Mouse (Mus musculus): ENCODE measurements around the gene Gm20388.

The Gm20388 gene

DNA sequence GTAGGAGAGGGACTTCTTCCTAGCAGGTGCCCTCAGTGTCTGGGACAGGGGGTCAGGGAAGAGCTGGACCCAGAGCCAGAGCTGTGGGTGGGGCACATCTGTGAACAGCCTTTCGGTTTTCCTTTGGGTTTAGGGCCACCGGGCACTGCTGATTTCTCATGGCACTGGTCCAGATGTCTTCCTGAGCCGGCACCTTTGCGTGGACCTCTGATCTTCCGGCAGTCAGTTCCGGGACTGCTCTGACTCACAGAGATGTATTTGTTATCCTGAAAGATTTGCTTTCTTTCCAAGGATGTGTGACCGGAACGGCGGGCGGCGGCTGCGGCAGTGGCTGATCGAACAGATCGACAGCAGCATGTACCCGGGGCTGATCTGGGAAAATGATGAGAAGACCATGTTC is 828.9 kb downstream of the Gm20388 start:
- DNase-seq (ENCODE audit: low read depth, low spot score): no peak

DNA sequence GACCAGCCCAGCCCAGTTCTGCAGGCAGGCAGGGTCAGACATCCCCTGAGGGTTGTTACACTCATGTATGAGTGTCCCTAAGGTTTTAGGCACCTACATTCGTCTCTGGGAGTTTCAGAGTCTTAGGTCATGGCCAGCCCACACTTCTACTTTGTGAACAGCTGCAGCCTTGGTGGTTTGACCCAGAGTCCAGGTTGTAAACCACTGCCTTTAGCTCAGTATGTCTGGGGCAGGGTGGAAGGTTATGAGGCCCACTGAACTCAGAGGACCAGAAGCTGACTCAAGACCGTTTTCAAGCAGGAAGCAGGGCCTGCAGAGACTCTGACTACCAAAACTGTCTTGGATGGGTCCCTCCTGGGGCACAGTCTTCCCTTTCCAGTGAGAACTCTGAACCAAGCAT is 829.9 kb downstream of the Gm20388 start:
- no peak for DNase-seq (ENCODE audit: low read depth, low spot score)

DNA sequence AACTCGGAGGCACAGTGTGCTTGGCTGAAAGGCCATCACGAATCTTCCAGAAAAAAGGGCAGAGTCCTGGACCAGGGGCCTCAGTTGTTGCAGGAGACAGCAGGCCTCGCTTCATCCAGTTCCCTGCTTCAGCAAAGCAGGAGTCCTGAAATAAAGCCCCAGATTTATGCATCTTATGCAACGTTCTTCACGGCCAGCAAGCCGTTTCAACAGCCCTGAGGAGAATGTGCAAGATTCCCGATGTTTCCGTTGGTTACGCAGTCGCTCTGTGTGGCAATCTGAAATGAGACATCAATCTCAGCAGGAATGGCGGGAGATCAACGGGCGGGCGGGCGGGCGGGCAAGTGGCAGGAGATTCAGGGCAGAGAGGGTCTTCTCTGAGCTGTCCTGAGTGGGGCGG is 830.4 kb downstream of the Gm20388 start:
- no peak for DNase-seq (ENCODE audit: low read depth, low spot score)

DNA sequence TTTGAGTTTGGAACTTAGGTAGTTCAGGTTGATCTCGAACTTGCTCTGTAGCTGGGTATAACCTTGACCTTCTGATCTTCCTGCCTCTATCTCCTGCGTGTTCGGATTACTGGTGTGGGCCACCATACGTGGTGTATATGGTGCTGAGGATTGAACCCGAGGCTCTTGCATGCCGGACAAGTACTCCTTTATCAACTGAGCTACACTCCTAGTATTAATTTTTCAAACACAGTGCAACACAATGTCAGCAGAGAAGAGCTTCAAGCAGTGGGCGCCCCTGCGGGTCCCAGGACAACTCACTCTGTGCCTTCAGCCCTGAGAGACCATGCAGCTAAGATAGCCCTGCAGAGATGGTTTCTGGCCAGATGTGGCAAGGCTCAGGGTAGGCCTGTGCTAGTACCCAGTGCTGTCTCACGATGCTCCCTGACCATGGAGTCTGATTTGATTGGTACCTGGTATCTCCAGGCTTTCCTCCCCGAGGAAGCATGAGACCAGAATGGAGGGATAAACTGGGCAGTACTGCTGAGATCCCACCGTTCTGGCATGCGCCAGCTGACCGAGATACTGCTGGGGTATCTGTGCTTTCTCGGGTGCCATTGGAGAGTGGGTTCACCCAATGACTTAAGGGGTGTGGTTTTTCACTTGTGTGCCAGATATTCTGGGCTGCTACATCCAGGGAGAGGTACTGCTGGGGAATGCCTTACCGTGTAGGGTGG is 831.3 kb downstream of the Gm20388 start:
- no peak for DNase-seq (ENCODE audit: low read depth, low spot score)

DNA sequence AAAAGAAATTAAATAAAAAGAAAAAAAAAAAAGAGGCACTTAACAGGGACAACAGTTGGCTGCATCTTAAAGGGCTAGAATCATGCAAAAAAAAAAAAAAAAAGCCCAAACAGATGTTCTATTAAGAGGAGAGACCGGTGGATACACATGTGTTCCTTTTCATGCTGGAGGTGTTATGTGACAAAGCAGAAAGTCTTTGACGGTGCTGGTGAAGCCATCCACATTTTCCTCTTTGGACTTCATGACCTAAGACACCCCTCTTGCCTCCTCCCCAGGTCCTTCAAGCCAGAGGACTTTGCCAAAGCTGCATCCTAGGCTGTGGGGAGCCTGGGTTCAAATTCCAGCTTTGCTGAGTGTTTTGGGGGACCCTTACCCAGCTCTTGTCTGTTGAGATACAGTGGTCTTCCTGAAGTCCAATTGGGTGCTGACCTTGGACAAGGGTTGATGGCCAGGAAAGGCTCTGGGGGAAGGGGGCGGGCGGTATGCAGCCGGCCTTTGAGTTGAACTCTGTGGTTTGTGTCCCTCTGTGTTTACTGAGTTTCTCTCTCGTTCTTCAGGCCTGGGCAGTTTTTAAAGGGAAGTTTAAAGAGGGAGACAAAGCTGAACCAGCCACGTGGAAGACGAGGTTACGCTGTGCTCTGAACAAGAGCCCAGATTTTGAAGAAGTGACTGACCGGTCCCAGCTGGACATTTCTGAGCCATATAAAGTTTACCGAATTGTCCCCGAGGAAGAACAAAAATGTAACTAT is 832.7 kb downstream of the Gm20388 start:
- no peak for DNase-seq (ENCODE audit: low read depth, low spot score)

DNA sequence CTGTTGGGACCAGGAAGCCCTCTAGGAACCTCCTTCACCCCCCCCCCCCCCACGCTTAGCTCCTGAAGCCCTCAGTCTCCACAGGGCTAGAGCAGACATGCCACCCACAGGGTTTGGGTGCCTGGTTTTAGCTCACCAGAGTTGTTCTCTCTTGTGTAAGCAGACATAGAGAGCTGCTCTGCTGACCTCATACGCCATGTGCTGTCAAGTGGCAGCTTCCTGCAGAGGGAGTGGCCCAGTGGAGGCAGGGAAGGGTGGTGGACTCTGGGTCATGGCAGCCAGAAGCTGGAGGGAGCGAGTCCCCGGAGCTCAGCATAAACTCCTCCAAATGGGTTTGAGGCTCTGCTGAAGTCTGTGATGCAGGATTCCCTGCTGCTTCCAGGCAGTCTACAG is 833.3 kb downstream of the Gm20388 start:
- no peak for DNase-seq (ENCODE audit: low read depth, low spot score)

DNA sequence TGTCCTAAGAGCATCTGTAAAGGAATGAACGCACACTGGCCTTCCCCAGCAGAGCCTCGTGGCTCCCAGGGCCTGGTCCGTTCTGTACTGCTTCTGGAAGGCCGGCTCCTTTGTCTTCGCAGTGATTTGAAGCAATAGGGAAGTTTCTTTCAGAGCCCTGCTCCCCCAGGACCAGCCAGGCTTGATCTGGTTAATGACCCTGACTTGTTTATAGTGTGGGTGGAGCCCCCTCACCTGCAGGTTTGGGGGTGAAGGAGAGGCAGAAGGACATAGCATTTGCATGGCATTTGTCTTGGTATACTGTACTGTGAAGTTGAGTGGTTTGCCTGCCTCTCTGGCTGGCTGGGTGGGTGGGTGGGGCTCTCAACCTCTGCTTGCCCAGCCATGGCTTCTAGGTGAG is 833.8 kb downstream of the Gm20388 start:
- no peak for DNase-seq (ENCODE audit: low read depth, low spot score)

DNA sequence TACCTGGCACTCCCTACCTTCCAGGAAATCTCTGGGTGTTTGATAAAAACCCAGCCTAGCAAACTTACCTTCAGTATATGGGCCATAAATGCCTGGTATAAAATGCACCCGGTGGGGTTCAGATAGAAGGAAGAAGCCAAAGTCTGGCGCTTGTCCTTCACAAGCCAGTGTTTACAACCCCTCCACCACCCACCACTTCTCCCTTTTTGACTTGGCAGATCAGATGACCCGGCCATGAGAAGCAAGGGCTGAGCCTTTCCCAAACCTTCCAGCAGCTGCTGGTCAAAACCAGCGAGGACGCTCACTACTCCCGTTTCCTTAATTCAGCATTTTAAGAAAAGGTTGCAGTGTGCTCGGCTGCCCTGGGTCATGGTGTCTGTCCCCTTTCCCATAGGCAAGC is 834.6 kb downstream of the Gm20388 start:
- DNase-seq (ENCODE audit: low read depth, low spot score): no peak

DNA sequence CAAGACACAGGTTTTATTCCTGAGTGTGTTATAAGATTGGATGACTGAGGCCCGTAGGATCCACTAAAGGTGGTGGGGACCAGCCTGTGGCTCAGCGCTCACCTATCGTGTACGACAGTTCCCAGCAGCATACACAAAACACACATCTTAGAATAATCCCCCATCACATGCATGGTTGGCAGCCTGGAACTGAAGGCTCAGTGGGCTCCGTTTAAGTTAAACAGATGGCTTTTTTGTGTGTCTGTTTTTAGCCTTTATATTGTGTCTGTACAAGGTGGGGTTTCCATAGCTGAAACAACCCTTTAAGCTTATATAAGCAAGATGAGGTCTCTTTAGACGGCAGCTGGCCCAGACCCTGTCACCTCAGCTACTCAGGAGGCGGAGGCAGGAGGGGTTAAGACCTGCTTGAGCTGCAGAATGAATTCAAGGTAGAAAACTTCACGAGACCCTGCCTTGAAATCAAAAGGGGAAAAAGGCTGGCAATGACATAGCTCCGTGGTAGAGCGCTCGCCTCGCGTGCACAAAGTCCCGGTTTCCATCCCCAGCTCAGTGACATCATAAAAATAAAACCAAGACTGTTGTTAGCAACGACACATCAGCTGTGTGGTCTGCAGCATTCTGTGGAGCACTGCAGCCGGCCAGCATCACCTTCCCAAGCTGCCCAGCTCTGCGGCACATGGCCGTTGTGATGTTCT is 835.5 kb downstream of the Gm20388 start:
- no peak for DNase-seq (ENCODE audit: low read depth, low spot score)

DNA sequence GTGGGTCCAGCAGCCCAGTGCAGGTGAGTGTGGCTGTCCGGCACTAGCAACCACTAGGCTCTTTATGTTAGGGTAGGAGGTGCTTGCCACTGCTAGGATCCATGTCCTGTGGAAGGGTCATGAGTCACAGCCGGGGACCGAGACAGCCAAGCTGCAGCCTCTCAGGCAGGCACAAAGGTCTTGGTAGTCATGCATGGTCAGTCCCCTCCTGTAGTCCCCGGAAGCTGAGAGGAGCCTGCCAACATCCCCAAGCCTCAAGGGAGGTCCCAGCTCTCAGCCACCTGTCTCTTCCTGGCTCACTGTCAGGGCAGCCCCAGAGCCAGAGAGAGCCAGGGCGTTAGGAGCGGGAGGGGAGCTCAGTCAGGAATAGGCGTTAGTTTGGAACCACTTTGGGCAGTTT is 836.6 kb downstream of the Gm20388 start:
- DNase-seq (ENCODE audit: low read depth, low spot score): no peak

DNA sequence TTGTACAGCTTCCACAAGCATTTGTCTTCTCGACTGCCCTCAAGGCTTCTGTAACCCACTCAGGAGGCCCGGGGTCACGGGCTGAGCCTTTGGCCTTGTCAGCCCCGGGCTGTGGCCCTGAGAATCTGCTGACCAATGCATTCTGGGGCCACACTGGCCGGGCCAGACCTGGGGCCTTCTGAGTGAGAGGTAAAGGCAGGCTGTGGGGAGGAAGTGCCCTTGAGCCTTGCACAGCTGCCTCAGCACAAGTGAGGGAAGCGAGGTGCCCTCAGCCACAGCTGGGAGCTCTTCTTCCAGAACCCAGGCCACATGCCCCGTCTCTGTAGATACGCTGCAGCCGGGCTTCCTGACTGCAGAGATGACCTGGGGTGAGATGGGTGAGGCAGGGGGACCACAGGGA is 840.0 kb downstream of the Gm20388 start:
- DNase-seq (ENCODE audit: low read depth, low spot score): no peak

DNA sequence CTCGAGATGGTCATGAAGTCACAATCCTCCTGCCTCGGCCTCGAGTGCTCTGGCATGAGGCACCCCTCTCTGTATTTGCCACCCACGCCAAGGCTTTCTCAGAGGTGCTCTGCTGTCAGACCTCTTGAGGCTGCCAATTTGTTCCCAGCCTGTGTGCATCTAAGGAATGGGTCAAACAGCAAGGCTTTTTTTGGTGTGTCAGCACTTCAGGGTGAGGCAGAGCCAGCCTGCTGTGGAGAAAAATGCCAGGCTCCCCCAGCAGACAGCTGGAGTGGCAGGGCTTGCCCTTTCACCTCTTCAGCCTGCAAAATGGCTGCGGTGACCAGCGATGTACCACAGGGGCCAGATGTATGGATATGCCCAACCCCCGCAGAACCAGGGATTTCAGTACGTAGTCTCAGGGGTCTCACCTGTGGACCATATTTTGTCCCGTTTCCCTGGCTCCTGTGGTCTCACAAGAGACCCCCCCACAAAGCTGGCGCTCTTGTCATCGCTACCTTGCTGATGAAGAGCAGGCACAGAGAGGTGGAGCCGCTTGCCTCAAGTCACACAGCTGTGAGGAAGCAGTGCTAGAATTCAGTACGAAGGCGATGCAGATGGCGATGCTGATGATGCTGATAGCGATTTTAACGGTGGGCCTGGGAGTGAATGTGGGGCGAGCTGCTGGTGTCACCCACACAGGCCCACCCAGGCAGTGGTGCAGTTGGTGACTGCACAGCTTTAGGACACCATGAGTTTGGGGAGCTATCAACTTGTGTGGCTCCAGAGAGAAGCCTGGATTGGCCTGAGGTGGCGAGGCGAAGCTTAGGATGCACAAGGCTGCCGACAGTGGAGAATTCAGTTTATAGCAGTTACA is 840.8 kb downstream of the Gm20388 start:
- no peak for DNase-seq (ENCODE audit: low read depth, low spot score)

DNA sequence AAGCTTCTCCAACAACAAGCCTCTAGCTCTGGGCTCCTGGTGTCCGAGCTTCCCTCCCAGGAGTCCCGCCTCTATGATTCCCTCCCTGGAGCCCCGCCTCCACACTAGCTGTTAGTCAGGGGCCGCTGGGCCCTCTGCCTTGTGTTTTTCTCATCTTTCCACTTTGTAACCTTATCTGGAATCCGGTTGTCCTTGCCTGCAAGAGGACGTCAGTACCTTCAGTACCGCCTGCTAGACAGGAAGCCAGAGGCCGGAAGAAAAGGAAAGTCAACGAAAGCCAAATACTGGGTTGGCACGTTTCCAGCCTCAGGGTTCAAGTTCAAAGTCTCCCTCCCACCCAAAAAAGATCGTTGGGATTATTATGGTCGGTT is 841.4 kb downstream of the Gm20388 start:
- no peak for DNase-seq (ENCODE audit: low read depth, low spot score)

DNA sequence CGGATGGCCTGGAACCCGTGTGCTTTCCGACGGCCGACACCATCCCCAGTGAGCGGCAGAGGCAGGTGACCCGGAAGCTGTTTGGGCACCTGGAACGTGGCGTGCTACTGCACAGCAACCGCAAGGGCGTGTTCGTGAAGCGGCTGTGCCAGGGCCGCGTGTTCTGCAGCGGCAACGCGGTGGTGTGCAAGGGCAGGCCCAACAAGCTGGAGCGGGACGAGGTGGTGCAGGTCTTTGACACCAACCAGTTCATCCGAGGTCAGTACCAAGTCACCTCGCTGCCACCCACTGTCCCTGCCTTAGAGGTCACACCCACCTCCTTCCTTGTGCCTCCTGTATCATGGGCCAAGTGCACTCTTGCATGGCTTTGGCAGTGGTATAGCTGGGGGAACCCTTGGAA is 842.8 kb downstream of the Gm20388 start:
- no peak for DNase-seq (ENCODE audit: low read depth, low spot score)

DNA sequence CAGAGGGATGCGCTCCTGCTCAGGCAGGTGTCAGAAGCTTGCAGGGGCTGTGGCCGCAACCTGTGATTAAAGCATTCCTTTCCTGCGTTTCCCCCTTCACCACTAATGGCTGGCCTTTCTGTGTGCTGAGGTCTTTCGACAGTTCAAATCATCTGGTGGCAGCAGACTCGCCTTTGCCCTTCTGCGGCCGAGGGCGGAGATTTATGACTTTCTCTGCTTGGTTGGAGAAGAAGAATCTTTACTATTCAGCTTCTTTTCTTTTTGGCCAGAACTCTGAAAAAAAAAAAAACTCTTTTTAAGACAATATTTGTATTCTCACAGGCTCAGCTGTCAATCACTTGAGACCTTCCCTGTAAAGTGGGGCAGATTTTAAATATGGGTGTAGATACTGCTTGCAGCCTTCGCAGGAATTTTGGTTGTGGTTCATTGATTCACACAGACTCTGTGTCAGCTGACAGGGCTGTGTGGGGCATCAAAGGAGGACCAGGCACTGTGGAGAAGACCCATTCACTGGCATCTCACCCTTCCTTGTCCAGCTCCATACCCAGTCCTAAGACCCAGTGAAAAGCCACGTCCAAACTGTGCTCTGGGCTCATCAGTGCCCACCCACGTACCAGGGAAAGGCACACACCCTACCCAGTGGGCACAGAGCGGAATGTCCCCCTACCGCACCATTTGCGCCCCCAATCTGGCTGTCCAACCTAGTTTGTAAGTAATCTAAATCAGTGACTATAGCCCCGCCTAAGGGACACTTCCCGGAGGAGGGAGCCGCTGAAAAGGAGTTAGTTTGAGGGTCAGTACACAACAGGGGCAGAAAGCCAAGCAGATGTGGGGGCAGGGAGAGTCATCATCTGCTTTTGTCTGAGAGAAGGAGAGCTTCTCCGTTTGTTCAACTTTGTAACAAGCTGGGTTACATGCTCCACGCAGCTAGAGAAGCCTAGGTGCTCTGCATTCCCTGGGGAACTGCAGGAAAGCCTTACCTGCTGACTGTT is 845.0 kb downstream of the Gm20388 start:
- no peak for DNase-seq (ENCODE audit: low read depth, low spot score)

DNA sequence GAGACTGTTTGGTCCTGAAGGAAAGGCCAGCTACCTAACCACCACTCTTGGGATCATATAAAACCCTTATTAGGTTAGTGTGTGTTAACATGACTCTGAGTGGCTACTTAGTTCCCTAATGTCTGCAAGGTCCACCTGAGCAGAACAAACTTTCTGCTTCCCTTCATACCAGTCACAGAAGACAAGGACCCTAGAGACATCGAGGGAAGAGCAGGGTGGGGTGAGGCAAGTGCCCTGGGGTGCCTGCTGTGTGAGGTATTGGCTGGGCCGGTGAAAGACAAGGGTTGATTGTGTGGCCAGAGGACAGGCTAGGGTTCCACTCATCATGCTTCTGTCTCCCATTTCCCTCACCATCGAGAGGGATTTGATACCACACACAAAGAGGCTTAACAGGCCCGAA is 847.4 kb downstream of the Gm20388 start:
- no peak for DNase-seq (ENCODE audit: low read depth, low spot score)

DNA sequence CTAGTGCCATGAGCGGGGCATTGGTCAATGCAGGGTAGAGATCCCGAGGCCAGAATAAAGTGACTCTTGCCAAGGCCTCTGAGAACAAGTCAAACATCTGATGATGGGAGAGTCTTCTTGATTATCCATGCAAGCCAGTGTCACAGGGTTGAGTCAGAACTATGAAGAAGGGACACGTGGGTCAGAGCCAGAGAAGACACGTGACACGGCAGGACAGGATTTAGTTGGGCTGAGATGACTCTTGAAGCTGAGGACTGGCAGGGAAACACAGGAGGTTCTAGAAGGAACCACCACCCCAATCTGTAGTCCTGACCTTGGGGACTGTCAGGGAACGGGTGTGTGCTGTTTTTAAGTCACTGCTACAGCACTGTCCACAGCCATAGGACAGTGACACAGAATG is 849.2 kb downstream of the Gm20388 start:
- no peak for DNase-seq (ENCODE audit: low read depth, low spot score)

DNA sequence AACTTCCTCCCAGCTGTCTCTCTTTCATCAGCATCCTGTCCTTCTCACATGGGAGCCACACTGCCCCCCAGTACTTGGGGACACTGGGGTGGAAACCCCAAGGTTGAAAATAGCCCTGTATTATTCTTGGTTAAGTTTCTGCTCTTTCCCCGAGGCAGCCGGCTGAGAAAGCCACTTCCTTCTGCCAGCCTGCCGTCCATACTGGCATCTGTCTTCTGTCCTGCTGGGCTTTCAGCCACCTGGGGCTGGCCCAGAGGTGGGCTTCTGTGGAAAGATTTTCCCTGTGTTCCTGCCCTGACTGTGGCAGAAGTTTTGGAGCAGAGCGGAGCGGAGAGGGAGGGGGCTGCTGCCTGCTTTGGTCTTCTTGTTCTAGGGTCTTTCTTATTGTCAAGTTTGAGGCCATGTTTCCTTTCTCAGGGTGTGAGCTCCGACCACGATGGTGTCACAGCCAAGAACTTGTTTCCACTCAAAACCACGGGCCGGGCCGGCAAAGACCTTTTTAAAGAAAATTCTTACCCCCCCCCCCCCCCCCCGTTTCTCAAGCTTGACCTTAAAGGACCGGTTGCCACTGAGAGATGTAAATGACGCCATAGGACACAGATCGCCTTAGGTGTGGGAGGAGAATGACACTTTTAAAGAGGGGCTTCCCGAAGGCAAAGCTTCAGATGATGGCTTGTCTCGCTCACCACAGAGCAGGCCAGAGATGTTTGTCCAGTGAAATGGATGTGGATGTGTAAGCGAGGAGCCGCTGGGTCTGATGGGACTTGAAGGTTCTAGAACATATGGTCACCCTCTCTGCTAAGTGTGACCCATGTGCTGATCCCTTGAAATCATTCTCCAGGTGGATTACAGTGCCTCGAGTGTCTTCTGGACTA is 849.9 kb downstream of the Gm20388 start:
- no peak for DNase-seq (ENCODE audit: low read depth, low spot score)

DNA sequence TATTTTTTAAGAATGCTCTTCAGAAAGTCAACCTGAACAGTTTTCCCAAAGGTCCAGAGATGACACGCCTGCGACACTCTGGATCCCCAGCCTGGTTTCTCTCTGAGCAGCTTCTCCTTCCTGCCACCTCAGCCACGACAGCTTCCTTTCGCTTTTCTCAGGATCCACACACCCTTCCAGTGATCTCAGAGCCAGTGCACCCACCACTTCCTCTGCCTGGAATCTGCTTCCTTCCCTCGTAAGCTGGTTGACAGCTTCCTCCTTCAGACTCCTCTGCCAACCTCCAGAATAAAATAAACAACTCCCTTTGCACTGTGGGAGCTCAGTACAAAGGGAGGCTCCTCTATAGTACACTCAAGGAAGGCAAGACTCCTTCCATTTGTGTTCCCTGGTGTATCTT is 852.6 kb downstream of the Gm20388 start:
- no peak for DNase-seq (ENCODE audit: low read depth, low spot score)

DNA sequence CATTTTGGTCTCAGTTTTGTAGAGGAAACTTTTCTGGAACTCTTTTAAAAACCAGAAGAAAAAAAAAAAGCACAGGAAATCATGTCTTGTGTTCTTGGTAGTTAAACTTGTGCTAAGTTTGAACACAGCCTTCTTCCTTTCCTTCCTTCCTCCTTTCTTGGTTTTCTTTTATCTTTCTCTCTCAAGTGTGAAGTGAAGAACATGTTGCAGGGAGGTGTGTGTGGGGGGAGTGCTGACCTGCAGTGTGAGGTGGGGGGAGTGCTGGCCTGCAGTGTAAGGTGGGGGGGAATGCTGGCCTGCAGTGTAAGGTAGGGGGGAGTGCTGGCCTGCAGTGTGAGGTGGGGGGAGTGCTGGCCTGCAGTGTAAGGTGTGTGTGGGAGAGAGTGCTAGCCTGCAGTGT is 854.0 kb downstream of the Gm20388 start:
- no peak for DNase-seq (ENCODE audit: low read depth, low spot score)

Data from c-Kit-negative CD71-positive TER-119-positive erythroid progenitor cells, embryonic 14.5 days (primary cell).